Mouse (Mus musculus): ENCODE results near the gene Gm6377. TPM values are rescaled to one million over a fixed set of nuclear protein-coding genes. Genes with fewer than 3 reads are reported as not detected.

The Gm6377 gene
- polyA plus RNA-seq (2015; fragmentation: Nextera tagmentation; extraction: Ambion mirVana), result 0.17 and 0.22 TPM in 2 replicates

DNA sequence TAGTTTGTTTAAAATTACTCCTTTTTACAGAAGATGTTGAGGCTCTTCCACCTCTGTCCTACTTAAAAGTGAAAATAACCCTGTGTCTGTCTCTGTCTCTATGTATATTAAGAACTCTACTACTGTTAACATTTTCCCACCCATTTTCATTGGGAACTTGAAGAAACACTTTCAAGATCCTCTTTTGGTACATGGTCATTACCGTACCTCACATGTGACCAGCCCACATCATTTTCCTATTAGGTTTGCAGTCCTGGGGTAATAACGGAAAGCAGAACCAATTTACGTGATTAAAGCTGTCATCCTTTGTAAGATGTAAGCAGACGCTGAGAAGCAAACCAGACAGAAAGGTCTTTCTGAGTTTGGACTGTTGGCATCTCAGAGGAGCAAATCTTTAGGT is at the start of gene Gm6377:
Gene Gm6377, plus strand, starts transcription at position 289 of the 400 bp plus-strand sequence.
- no peak for ATAC-seq (replicated peaks; ENCODE audit: low FRiP score, low read depth)
- TF ChIP-seq CTCF (IDR thresholded peaks at IDR 0.05; ENCODE audit: low read depth), result no peak
- Histone ChIP-seq H3K27ac (no peak within 1 kb of the TSS), H3K4me3 (replicated peaks; ENCODE audit: low read depth, low read length) (no peak within 1 kb of the TSS), H3K27me3 (ENCODE audit: insufficient read depth, low read length) (no peaks in the 10 kb centered on the region), H3K4me2 (ENCODE audit: low read length) (no peak within 1 kb of the TSS), H3K36me3 (ENCODE audit: insufficient read depth, low read length) (no peaks in the 10 kb centered on the region), H3K9me3 (replicated peaks; ENCODE audit: low read length) (no peaks in the 10 kb centered on the region), H3K9ac (ENCODE audit: low read depth, low read length) (no peak within 1 kb of the TSS), H3K4me1 (replicated peaks; ENCODE audit: insufficient read depth, low read length) (no peaks in the 10 kb centered on the region)
- 79% methylated on average over 4 of the region's 4 CpGs for WGBS
- DNase-seq (ENCODE audit: low spot score), result no peak

DNA sequence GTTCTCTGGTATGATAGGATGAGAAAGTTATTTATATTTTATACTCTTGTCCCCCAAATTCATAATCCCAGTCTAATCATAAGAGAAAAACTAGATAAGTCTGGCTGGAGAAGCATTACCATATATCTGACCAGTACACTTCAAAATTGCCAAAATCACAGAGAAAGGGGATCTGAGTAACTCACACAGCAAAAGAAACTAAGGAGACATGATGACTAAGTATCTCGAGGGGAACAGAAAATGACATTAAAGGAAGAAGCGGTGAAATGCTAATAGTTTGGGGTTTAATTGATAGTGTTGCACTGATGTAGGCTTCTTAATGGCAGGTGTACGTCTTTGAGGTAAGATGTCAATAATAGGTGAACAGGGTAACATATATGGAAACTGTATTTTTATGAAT is 49.4 kb upstream of the Gm6377 start:
- H3K27me3 ChIP-seq (ENCODE audit: insufficient read depth, low read length), result no peaks in the 10 kb centered on the region
- 89% methylated on average over 3 of the region's 3 CpGs for WGBS
- H3K36me3 ChIP-seq (ENCODE audit: insufficient read depth, low read length), result no peaks in the 10 kb centered on the region
- H3K4me2 ChIP-seq (ENCODE audit: low read length), result no peak overlapping the region
- TF ChIP-seq CTCF (IDR thresholded peaks at IDR 0.05; ENCODE audit: low read depth), result no peak
- ATAC-seq (replicated peaks; ENCODE audit: low FRiP score, low read depth) (no peak), DNase-seq (ENCODE audit: low spot score) (no peak)
- H3K9me3 ChIP-seq (replicated peaks; ENCODE audit: low read length), result no peaks in the 10 kb centered on the region
- H3K9ac ChIP-seq (ENCODE audit: low read depth, low read length), result no peak overlapping the region
- H3K4me3 ChIP-seq (replicated peaks; ENCODE audit: low read depth, low read length), result no peak overlapping the region
- H3K4me1 ChIP-seq (replicated peaks; ENCODE audit: insufficient read depth, low read length), result no peaks in the 10 kb centered on the region
- H3K27ac ChIP-seq, result no peak overlapping the region

DNA sequence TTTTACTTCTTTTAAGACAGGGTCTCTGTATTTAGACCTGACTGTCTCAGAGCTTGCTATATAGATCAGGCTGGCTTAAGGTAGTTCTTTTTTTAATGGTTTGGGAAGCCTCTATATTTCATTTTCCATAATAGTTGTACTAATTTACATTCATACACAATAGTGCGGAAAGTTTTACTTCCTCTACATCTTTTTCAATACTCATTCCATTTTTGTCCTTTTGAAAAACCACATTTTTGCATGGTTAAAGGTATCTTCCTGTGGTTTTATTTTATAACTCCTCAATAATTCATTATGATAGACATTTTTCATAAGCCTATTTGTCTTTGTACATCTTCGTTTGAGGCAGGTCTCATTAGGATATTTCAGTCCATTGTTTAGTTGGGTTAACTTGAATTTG is 45.3 kb upstream of the Gm6377 start:
- Histone ChIP-seq H3K9me3 (replicated peaks; ENCODE audit: low read length) (no peaks in the 10 kb centered on the region), H3K4me1 (replicated peaks; ENCODE audit: insufficient read depth, low read length) (no peaks in the 10 kb centered on the region), H3K27ac (no peak overlapping the region), H3K4me2 (ENCODE audit: low read length) (no peak overlapping the region), H3K27me3 (ENCODE audit: insufficient read depth, low read length) (no peaks in the 10 kb centered on the region), H3K36me3 (ENCODE audit: insufficient read depth, low read length) (no peaks in the 10 kb centered on the region), H3K4me3 (replicated peaks; ENCODE audit: low read depth, low read length) (no peak overlapping the region), H3K9ac (ENCODE audit: low read depth, low read length) (no peak overlapping the region)
- 92% methylated on average over 2 of the region's 2 CpGs for WGBS
- ATAC-seq (replicated peaks; ENCODE audit: low FRiP score, low read depth), result no peak
- no peak for DNase-seq (ENCODE audit: low spot score)
- TF ChIP-seq CTCF (IDR thresholded peaks at IDR 0.05; ENCODE audit: low read depth), result no peak

DNA sequence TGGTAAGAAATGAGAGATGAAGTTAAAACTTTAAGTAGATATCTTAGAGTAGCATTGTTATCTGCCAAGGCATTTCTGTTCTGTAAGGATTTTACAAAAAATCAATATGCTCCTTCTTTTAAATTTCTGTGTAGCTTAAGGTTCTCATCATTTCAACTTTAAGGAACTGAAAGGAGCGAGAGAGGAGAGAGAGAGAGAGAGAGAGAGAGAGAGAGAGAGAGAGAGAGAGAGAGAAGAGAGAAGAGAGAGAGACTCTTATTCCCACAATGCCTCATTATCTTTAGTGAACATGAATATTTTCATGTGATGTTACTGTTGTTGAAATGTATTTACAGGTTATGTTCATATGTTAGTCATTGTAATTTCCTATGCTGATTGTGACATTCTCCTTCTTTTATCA is 36.2 kb upstream of the Gm6377 start:
- H3K4me2 ChIP-seq (ENCODE audit: low read length), result no peak overlapping the region
- H3K9me3 ChIP-seq (replicated peaks; ENCODE audit: low read length), result no peaks in the 10 kb centered on the region
- H3K27me3 ChIP-seq (ENCODE audit: insufficient read depth, low read length), result no peaks in the 10 kb centered on the region
- H3K36me3 ChIP-seq (ENCODE audit: insufficient read depth, low read length), result no peaks in the 10 kb centered on the region
- DNase-seq (ENCODE audit: low spot score), result no peak
- no peak for ATAC-seq (replicated peaks; ENCODE audit: low FRiP score, low read depth)
- no peak for TF ChIP-seq CTCF (IDR thresholded peaks at IDR 0.05; ENCODE audit: low read depth)
- no peak overlapping the region for H3K4me3 ChIP-seq (replicated peaks; ENCODE audit: low read depth, low read length)
- H3K27ac ChIP-seq, result no peak overlapping the region
- no peak overlapping the region for H3K9ac ChIP-seq (ENCODE audit: low read depth, low read length)
- H3K4me1 ChIP-seq (replicated peaks; ENCODE audit: insufficient read depth, low read length), result no peaks in the 10 kb centered on the region
- WGBS, result 95% methylated on average over 1 of the region's 1 CpGs

DNA sequence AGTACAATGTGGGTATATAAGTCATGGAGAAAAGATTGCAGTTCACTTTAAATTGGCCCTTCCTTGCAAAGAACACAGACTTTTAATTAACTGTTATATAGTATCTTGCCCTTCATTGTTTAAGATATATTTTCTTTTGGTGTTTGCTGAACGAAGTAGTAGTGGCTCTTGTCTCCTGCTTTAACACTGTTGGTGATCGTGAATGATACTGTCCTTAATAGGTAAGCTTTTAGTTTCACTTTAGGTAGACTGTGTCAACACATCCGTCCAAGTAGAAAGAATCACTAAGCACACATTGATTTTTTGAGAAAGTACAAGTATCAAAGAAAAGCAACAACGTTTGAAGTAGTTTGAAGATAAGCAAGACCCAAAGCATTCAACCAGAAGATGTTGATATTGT is 35.7 kb upstream of the Gm6377 start:
- no peak for DNase-seq (ENCODE audit: low spot score)
- Histone ChIP-seq H3K9me3 (replicated peaks; ENCODE audit: low read length) (no peaks in the 10 kb centered on the region), H3K4me2 (ENCODE audit: low read length) (no peak overlapping the region), H3K27ac (no peak overlapping the region), H3K4me1 (replicated peaks; ENCODE audit: insufficient read depth, low read length) (no peaks in the 10 kb centered on the region), H3K36me3 (ENCODE audit: insufficient read depth, low read length) (no peaks in the 10 kb centered on the region), H3K9ac (ENCODE audit: low read depth, low read length) (no peak overlapping the region), H3K4me3 (replicated peaks; ENCODE audit: low read depth, low read length) (no peak overlapping the region), H3K27me3 (ENCODE audit: insufficient read depth, low read length) (no peaks in the 10 kb centered on the region)
- WGBS, result 64% methylated on average over 4 of the region's 4 CpGs
- no peak for ATAC-seq (replicated peaks; ENCODE audit: low FRiP score, low read depth)
- no peak for TF ChIP-seq CTCF (IDR thresholded peaks at IDR 0.05; ENCODE audit: low read depth)

DNA sequence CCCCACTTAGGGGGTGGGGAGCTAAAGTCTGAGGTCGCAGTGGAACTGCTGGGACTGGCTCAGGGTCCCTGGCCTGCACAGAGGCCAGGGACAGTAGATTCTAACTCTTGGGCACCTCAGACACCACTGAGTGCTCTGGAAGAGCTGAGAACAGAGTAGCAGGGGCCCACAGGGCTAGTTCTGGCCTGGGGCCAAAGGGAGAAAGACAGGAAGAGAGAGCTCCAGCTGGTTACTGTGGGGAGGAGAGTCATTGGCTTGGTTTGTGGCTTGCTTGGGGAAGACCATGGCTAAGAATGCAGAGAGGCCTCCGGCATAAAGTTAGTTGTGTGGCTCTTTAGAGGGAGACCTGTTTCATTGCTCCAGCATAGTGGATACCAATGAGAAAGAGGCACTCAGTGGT is 21.5 kb upstream of the Gm6377 start:
- Histone ChIP-seq H3K4me1 (replicated peaks; ENCODE audit: insufficient read depth, low read length) (no peaks in the 10 kb centered on the region), H3K4me3 (replicated peaks; ENCODE audit: low read depth, low read length) (no peak overlapping the region), H3K4me2 (ENCODE audit: low read length) (no peak overlapping the region), H3K36me3 (ENCODE audit: insufficient read depth, low read length) (no peaks in the 10 kb centered on the region), H3K9me3 (replicated peaks; ENCODE audit: low read length) (no peaks in the 10 kb centered on the region), H3K9ac (ENCODE audit: low read depth, low read length) (no peak overlapping the region), H3K27me3 (ENCODE audit: insufficient read depth, low read length) (no peaks in the 10 kb centered on the region), H3K27ac (no peak overlapping the region)
- no peak for ATAC-seq (replicated peaks; ENCODE audit: low FRiP score, low read depth)
- DNase-seq (ENCODE audit: low spot score), result no peak
- no peak for TF ChIP-seq CTCF (IDR thresholded peaks at IDR 0.05; ENCODE audit: low read depth)
- WGBS, result 57% methylated on average over 2 of the region's 2 CpGs

DNA sequence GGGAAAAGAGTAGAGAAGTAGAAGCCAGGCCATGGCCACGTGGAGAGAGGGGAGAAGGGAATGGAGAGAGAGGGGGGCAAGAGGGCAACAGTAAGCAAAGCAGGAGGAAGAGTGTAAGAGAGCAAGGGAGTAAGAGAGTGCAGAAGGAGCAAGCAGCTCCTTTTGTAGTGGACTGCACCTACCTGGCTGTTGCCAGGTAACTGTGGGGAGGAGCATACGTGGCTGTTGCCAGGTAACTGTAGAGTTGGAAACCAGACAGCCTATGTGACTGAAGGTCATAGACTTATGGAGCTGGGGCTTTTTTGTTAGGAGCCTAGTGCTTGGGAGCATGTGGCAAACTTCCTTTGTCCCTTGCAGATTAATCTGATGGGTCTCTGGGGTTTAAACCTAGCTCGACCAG is 21.1 kb upstream of the Gm6377 start:
- no peaks in the 10 kb centered on the region for H3K4me1 ChIP-seq (replicated peaks; ENCODE audit: insufficient read depth, low read length)
- H3K9me3 ChIP-seq (replicated peaks; ENCODE audit: low read length), result no peaks in the 10 kb centered on the region
- no peak overlapping the region for H3K4me2 ChIP-seq (ENCODE audit: low read length)
- DNase-seq (ENCODE audit: low spot score) (no peak), ATAC-seq (replicated peaks; ENCODE audit: low FRiP score, low read depth) (no peak)
- no peaks in the 10 kb centered on the region for H3K36me3 ChIP-seq (ENCODE audit: insufficient read depth, low read length)
- no peak overlapping the region for H3K27ac ChIP-seq
- 68% methylated on average over 3 of the region's 3 CpGs for WGBS
- H3K27me3 ChIP-seq (ENCODE audit: insufficient read depth, low read length), result no peaks in the 10 kb centered on the region
- H3K9ac ChIP-seq (ENCODE audit: low read depth, low read length), result no peak overlapping the region
- TF ChIP-seq CTCF (IDR thresholded peaks at IDR 0.05; ENCODE audit: low read depth), result no peak
- H3K4me3 ChIP-seq (replicated peaks; ENCODE audit: low read depth, low read length), result no peak overlapping the region

All from kidney, postnatal 0 days (tissue).